Mouse (Mus musculus) myocyte (in vitro differentiated cells): ENCODE measurements around the gene Ube2z.

Experiments
- CEBPB ChIP-seq: IDR thresholded peaks from 2 replicates; pipeline ENCODE4 v1.6.1; 2011; ENCODE audit warnings: mild to moderate bottlenecking, moderate library complexity; ENCODE audit not compliant: poor library complexity, insufficient read depth, severe bottlenecking
- E2F4 ChIP-seq: IDR thresholded peaks from one replicate; pipeline ENCODE4 v1.6.1; 2011; ENCODE audit warnings: mild to moderate bottlenecking, control low read depth, moderate library complexity; ENCODE audit not compliant: insufficient read depth
- MAX ChIP-seq: IDR thresholded peaks from one replicate; pipeline ENCODE4 v1.6.1; 2011; ENCODE audit warnings: low read depth, mild to moderate bottlenecking, control low read depth
- MYOD1 ChIP-seq, 3 experiments: IDR thresholded peaks; one replicate each; pipeline ENCODE4 v1.6.1; 2011; ENCODE audit warnings: control low read depth in 2 of 3, low read depth in 2 of 3, mild to moderate bottlenecking in 2 of 3, moderate library complexity in 1 of 3; ENCODE audit not compliant: insufficient read length in 2 of 3, control insufficient read depth in 1 of 3
- MYOG ChIP-seq, 3 experiments: IDR thresholded peaks; one replicate each; pipeline ENCODE4 v1.6.1; 2011; ENCODE audit warnings: control low read depth in 2 of 3, low read depth in 2 of 3, mild to moderate bottlenecking in 2 of 3; ENCODE audit not compliant: insufficient read length in 2 of 3, control insufficient read depth in 1 of 3, insufficient read depth in 1 of 3
- POLR2A ChIP-seq: IDR thresholded peaks from one replicate; pipeline ENCODE4 v1.6.1; 2011; ENCODE audit warnings: low read depth, mild to moderate bottlenecking, control low read depth, moderate library complexity; ENCODE audit not compliant: insufficient read length
- POLR2AphosphoS2 ChIP-seq: IDR thresholded peaks from one replicate; pipeline ENCODE4 v1.6.1; 2011; ENCODE audit warnings: low read depth, control low read depth; ENCODE audit not compliant: insufficient read length
- REST ChIP-seq: IDR thresholded peaks from one replicate; pipeline ENCODE4 v1.6.1; 2011; ENCODE audit warnings: mild to moderate bottlenecking, control low read depth, moderate library complexity; ENCODE audit not compliant: insufficient read depth, insufficient read length
- SRF ChIP-seq: IDR thresholded peaks from one replicate; pipeline ENCODE4 v1.6.1; 2011; ENCODE audit warnings: low read depth; ENCODE audit not compliant: control insufficient read depth, insufficient read length
- TCF12 ChIP-seq: IDR thresholded peaks from one replicate; pipeline ENCODE4 v1.6.1; 2011; ENCODE audit warnings: mild to moderate bottlenecking, control low read depth; ENCODE audit not compliant: poor library complexity, insufficient read depth, severe bottlenecking
- TCF3 ChIP-seq: IDR thresholded peaks from one replicate; pipeline ENCODE4 v1.6.1; 2011; ENCODE audit warnings: low read depth, control low read depth; ENCODE audit not compliant: insufficient read length
- USF1 ChIP-seq: IDR thresholded peaks from one replicate; pipeline ENCODE4 v1.6.1; 2011; ENCODE audit warnings: low read depth, mild to moderate bottlenecking, control low read depth, moderate library complexity

DNA sequence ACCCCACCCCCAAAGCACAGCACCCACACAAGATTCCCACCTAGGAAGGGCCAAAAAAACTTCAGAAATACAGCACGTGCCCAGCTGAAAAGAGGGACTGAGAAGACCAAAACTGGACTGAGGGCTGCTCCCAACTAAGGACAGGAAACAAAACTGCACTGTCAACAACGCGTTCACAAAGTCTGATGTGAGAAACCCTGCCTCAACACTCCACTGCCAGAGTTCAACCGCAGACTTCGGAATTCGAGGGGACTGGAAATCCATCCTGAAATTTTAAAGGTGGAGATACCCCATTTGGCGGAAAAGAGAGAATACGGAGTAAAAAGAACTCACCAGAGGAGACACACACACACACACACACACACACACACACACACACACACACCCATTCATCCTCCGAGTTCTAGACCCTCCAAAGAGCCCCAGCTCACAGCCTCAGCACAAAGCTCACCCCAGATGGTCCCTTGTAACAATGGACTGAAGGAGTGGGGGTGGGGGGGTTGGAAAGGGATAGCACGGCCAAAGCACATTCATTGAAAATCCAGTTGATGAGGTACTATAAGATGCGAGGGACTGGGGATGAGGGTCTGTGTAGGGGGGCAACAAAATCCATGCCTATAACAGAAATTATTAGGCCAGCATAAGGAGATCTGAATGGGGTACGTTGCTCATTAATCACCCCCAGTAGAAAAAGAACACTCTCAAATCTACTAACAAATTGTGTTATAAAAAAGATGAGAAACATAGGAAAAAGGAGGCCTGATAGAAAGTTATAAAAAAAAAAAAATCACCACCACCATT is 61.9 kb downstream of the Ube2z start:
- TF ChIP-seq POLR2A (no peak), USF1 (no peak), TCF12 (no peak), POLR2AphosphoS2 (no peak), MAX (no peak), CEBPB (no peak), E2F4 (no peak), MYOD1 (IDR thresholded peaks at IDR 0.05; ENCODE audit: control insufficient read depth in 1 of 3, insufficient read length in 2 of 3, low read depth in 2 of 3) (no peak), REST (no peak), MYOG (IDR thresholded peaks at IDR 0.05; ENCODE audit: control insufficient read depth in 1 of 3, insufficient read depth in 1 of 3, insufficient read length in 2 of 3, low read depth in 2 of 3) (no peak), TCF3 (no peak), SRF (no peak)
